Mouse (Mus musculus): Measurements from ENCODE around the gene Olfr1006. TPM values are rescaled to one million over a fixed set of nuclear protein-coding genes. Genes with fewer than 3 reads are reported as not detected.
"Not testable (repeated sequence)": the region's sequence is repeated elsewhere in the genome, so short reads cannot be mapped to it uniquely, and the experiment has no call there.

Olfr1006 gene
- total RNA-seq (2014; fragmentation: Nextera tagmentation) (not detected in 2 replicates), total RNA-seq (2017) (not detected in 2 replicates)

GRCm38 (mm10) chr2:85678667-85679066 lies at the start of gene Olfr1006:
Gene Olfr1006, minus strand, starts transcription at chr2:85678767.
- no peak for ATAC-seq (replicated peaks; ENCODE audit: low FRiP score, low TSS enrichment, poor library complexity, severe bottlenecking)

GRCm38 (mm10) chr2:85725793-85726192 lies 47.2 kb upstream of the Olfr1006 start:
- ATAC-seq (replicated peaks; ENCODE audit: low FRiP score, low TSS enrichment, poor library complexity, severe bottlenecking), result peak; percentile 61; the same call in 1 of the 2 replicates

- ATAC-seq (replicated peaks; ENCODE audit: low FRiP score, low TSS enrichment, poor library complexity, severe bottlenecking), result no peak
These were observed 36.6 kb upstream of the Olfr1006 start, which contains the start of gene Olfr1009 for GRCm38 (mm10) chr2:85715119-85715518. Gene Olfr1009, plus strand, starts transcription at chr2:85715419.

DNA sequence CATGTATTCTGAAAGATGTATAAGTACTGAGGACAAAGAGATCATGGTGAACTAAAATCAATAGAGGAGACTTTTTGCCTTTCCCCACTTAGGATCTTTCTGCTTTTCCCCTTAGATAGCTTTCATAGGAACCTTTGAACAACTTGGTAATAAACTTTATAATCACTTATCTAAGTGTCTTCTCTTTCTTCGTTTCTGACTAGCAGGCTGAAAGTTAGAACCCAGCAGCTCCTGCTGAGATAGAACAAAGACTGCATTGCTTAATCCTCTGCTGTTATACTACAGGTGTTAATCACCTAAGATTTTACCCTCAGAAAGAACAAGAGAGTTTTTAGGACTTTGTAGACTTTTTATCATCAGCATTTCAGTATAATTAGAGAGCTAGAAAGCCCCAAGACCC lies 32.6 kb upstream of the Olfr1006 start:
- ATAC-seq (replicated peaks; ENCODE audit: low FRiP score, low TSS enrichment, poor library complexity, severe bottlenecking), result no peak

DNA sequence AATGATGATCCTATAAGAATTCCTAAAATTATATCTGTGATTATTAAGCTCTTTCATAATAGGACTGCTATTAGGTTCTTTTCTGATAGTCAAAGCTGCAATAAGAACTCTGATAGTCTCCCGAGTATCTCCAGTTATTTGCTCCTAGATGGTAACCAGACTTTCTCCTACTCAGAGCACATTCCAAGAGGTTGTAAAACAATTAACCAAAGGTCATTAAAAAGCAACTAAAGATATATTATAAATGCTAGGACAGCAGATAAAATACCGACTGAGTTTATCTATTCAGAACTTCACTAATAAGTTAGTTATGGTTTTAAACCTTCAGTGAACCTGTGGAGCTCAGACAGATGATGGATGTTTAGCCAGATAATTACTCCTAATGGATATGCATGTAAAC lies 32.1 kb upstream of the Olfr1006 start:
- ATAC-seq (replicated peaks; ENCODE audit: low FRiP score, low TSS enrichment, poor library complexity, severe bottlenecking), result not testable (repeated sequence)

GRCm38 (mm10) chr2:85689131-85689530 lies 10.6 kb upstream of the Olfr1006 start, which contains the start of gene Olfr1008:
Gene Olfr1008, plus strand, starts transcription at chr2:85689431.
- no peak for ATAC-seq (replicated peaks; ENCODE audit: low FRiP score, low TSS enrichment, poor library complexity, severe bottlenecking)

DNA sequence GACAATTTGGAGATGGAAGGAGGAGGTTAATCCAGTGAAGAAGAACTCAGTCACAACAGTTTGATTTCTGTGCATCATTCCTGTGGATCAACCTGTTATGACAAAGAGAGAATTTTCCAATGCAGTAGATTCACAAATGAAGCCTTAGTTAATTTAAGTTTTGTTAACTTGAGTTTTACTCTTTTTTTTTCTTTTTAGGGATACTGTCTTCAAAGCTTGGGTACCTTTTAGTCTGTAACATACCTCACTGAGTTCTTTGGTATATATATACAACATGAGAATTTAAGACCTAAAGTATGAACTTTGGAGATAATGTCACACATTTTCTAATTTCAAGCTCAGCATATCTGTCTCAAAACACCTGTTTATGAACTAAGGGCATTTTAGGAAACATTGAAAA lies 14.2 kb downstream of the Olfr1006 start, which contains the start of gene Olfr154:
Gene Olfr154 (minus strand): TSS at position 101 of the 400 bp plus-strand sequence.
- not testable (repeated sequence) for ATAC-seq (replicated peaks; ENCODE audit: low FRiP score, low TSS enrichment, poor library complexity, severe bottlenecking)

- ATAC-seq (replicated peaks; ENCODE audit: low FRiP score, low TSS enrichment, poor library complexity, severe bottlenecking), result no peak
These were observed 28.0 kb downstream of the Olfr1006 start, which contains the start of gene Olfr1002 for GRCm38 (mm10) chr2:85650604-85651003. Gene Olfr1002, minus strand, starts transcription at chr2:85650704.

Other genes starting within 250 kb of the Olfr1006 start
- gene Olfr994, start 242.3 kb downstream of the Olfr1006 start, total RNA-seq (2014; fragmentation: Nextera tagmentation), result not detected in 2 replicates
- gene Olfr994, start 242.3 kb downstream of the Olfr1006 start, total RNA-seq (2017), result not detected in 2 replicates
- gene Olfr995, start 235.1 kb downstream of the Olfr1006 start, total RNA-seq (2014; fragmentation: Nextera tagmentation), result not detected in 2 replicates
- not detected in 2 replicates for gene Olfr995, start 235.1 kb downstream of the Olfr1006 start, total RNA-seq (2017)
- gene 4833423E24Rik, start 159.7 kb downstream of the Olfr1006 start, total RNA-seq (2014; fragmentation: Nextera tagmentation), result not detected in 2 replicates
- not detected in 2 replicates for gene 4833423E24Rik, start 159.7 kb downstream of the Olfr1006 start, total RNA-seq (2017)
- gene Olfr996, start 99.6 kb downstream of the Olfr1006 start, total RNA-seq (2014; fragmentation: Nextera tagmentation), result not detected in 2 replicates
- not detected in 2 replicates for gene Olfr996, start 99.6 kb downstream of the Olfr1006 start, total RNA-seq (2017)
- not detected in 2 replicates for gene Olfr998, start 89.8 kb downstream of the Olfr1006 start, total RNA-seq (2014; fragmentation: Nextera tagmentation)
- gene Olfr998, start 89.8 kb downstream of the Olfr1006 start, total RNA-seq (2017), result not detected in 2 replicates
- gene Olfr1000, start 66.9 kb downstream of the Olfr1006 start, total RNA-seq (2014; fragmentation: Nextera tagmentation), result not detected in 2 replicates
- not detected in 2 replicates for gene Olfr1000, start 66.9 kb downstream of the Olfr1006 start, total RNA-seq (2017)
- gene Olfr1002, start 28.1 kb downstream of the Olfr1006 start, total RNA-seq (2014; fragmentation: Nextera tagmentation), result not detected in 2 replicates
- not detected in 2 replicates for gene Olfr1002, start 28.1 kb downstream of the Olfr1006 start, total RNA-seq (2017)
- not detected in 2 replicates for gene Olfr154, start 14.3 kb downstream of the Olfr1006 start, total RNA-seq (2014; fragmentation: Nextera tagmentation)
- not detected in 2 replicates for gene Olfr154, start 14.3 kb downstream of the Olfr1006 start, total RNA-seq (2017)
- gene Olfr1008, start 10.7 kb upstream of the Olfr1006 start, total RNA-seq (2014; fragmentation: Nextera tagmentation), result not detected in 2 replicates
- not detected in 2 replicates for gene Olfr1008, start 10.7 kb upstream of the Olfr1006 start, total RNA-seq (2017)
- gene Olfr1009, start 36.7 kb upstream of the Olfr1006 start, total RNA-seq (2014; fragmentation: Nextera tagmentation), result not detected in 2 replicates
- gene Olfr1009, start 36.7 kb upstream of the Olfr1006 start, total RNA-seq (2017), result not detected in 2 replicates
- not detected in 2 replicates for gene Olfr1012, start 84.0 kb upstream of the Olfr1006 start, total RNA-seq (2014; fragmentation: Nextera tagmentation)
- not detected in 2 replicates for gene Olfr1012, start 84.0 kb upstream of the Olfr1006 start, total RNA-seq (2017)
- not detected in 2 replicates for gene Olfr1013, start 88.3 kb upstream of the Olfr1006 start, total RNA-seq (2014; fragmentation: Nextera tagmentation)
- not detected in 2 replicates for gene Olfr1013, start 88.3 kb upstream of the Olfr1006 start, total RNA-seq (2017)
- gene Olfr1014, start 93.9 kb upstream of the Olfr1006 start, total RNA-seq (2014; fragmentation: Nextera tagmentation), result not detected in 2 replicates
- gene Olfr1014, start 93.9 kb upstream of the Olfr1006 start, total RNA-seq (2017), result not detected in 2 replicates
- not detected in 2 replicates for gene Olfr1015, start 103.2 kb upstream of the Olfr1006 start, total RNA-seq (2014; fragmentation: Nextera tagmentation)
- gene Olfr1015, start 103.2 kb upstream of the Olfr1006 start, total RNA-seq (2017), result not detected in 2 replicates
- gene Olfr1016, start 123.8 kb upstream of the Olfr1006 start, total RNA-seq (2014; fragmentation: Nextera tagmentation), result not detected in 2 replicates
- not detected in 2 replicates for gene Olfr1016, start 123.8 kb upstream of the Olfr1006 start, total RNA-seq (2017)
- not detected in 2 replicates for gene Olfr1018, start 139.7 kb upstream of the Olfr1006 start, total RNA-seq (2014; fragmentation: Nextera tagmentation)
- not detected in 2 replicates for gene Olfr1018, start 139.7 kb upstream of the Olfr1006 start, total RNA-seq (2017)
- gene Olfr1019, start 166.7 kb upstream of the Olfr1006 start, total RNA-seq (2014; fragmentation: Nextera tagmentation), result not detected in 2 replicates
- not detected in 2 replicates for gene Olfr1019, start 166.7 kb upstream of the Olfr1006 start, total RNA-seq (2017)
- gene Olfr1020, start 168.3 kb upstream of the Olfr1006 start, total RNA-seq (2014; fragmentation: Nextera tagmentation), result not detected in 2 replicates
- gene Olfr1020, start 168.3 kb upstream of the Olfr1006 start, total RNA-seq (2017), result not detected in 2 replicates
- not detected in 2 replicates for gene Olfr1022, start 189.8 kb upstream of the Olfr1006 start, total RNA-seq (2014; fragmentation: Nextera tagmentation)
- not detected in 2 replicates for gene Olfr1022, start 189.8 kb upstream of the Olfr1006 start, total RNA-seq (2017)
- gene Olfr1023, start 206.9 kb upstream of the Olfr1006 start, total RNA-seq (2014; fragmentation: Nextera tagmentation), result not detected in 2 replicates
- not detected in 2 replicates for gene Olfr1023, start 206.9 kb upstream of the Olfr1006 start, total RNA-seq (2017)
- not detected in 2 replicates for gene Olfr1024, start 226.3 kb upstream of the Olfr1006 start, total RNA-seq (2014; fragmentation: Nextera tagmentation)
- not detected in 2 replicates for gene Olfr1024, start 226.3 kb upstream of the Olfr1006 start, total RNA-seq (2017)
- not detected in 2 replicates for gene Olfr1025-ps1, start 236.4 kb upstream of the Olfr1006 start, total RNA-seq (2014; fragmentation: Nextera tagmentation)
- gene Olfr1025-ps1, start 236.4 kb upstream of the Olfr1006 start, total RNA-seq (2017), result not detected in 2 replicates
- not detected in 2 replicates for gene Olfr1026, start 242.8 kb upstream of the Olfr1006 start, total RNA-seq (2014; fragmentation: Nextera tagmentation)
- not detected in 2 replicates for gene Olfr1026, start 242.8 kb upstream of the Olfr1006 start, total RNA-seq (2017)

All from megakaryocyte-erythroid progenitor cell, adult 5-6 weeks (primary cell).